Mouse (Mus musculus) kidney, postnatal 4 days (tissue): ENCODE data around the gene Gm14443.
"Not testable (repeated sequence)": the region's sequence is repeated elsewhere in the genome, so short reads cannot be mapped to it uniquely, and the experiment has no call there.

Experiments used
- DNase-seq, 2 experiments: peaks; one replicate each; pipeline ENCODE4 v3.0.0; 2021; ENCODE audit warnings: mixed read lengths in 2 of 2

Gm14443 gene

GRCm38 (mm10) chr2:175175401-175176180 is at the start of gene Gm14443:
Gene Gm14443, minus strand, starts transcription at chr2:175175871.
- not testable (repeated sequence) for DNase-seq

- DNase-seq, result not testable (repeated sequence)
Observed at GRCm38 (mm10) chr2:175206732-175207131, 31.1 kb upstream of the Gm14443 start, which contains the start of gene Gm14391. Gene Gm14391, minus strand, starts transcription at chr2:175206917.

- DNase-seq, result not testable (repeated sequence)
Observed at GRCm38 (mm10) chr2:175179008-175179407, 3.3 kb upstream of the Gm14443 start.

- no peak for DNase-seq
Observed at GRCm38 (mm10) chr2:175176312-175176711, 641 bp upstream of the Gm14443 start.

- not testable (repeated sequence) for DNase-seq
Observed at GRCm38 (mm10) chr2:175174058-175174457, 1.6 kb downstream of the Gm14443 start.

GRCm38 (mm10) chr2:175172906-175173595 is 2.6 kb downstream of the Gm14443 start:
- not testable (repeated sequence) for DNase-seq

GRCm38 (mm10) chr2:175172123-175172522 is 3.5 kb downstream of the Gm14443 start:
- DNase-seq, result no peak

GRCm38 (mm10) chr2:175166870-175167269 is 8.8 kb downstream of the Gm14443 start:
- not testable (repeated sequence) for DNase-seq

GRCm38 (mm10) chr2:175165110-175165509 is 10.6 kb downstream of the Gm14443 start:
- DNase-seq, result not testable (repeated sequence)

GRCm38 (mm10) chr2:175161438-175161837 is 14.2 kb downstream of the Gm14443 start:
- DNase-seq, result peak in 1 of 2 experiments; percentile 10

GRCm38 (mm10) chr2:175158642-175159041 is 17.0 kb downstream of the Gm14443 start:
- no peak for DNase-seq

GRCm38 (mm10) chr2:175156696-175157095 is 19.0 kb downstream of the Gm14443 start:
- no peak for DNase-seq

GRCm38 (mm10) chr2:175141993-175142295 is 33.7 kb downstream of the Gm14443 start, which contains the start of gene Gm14399:
Gene Gm14399, minus strand, starts transcription at chr2:175142012.
- DNase-seq, result not testable (repeated sequence)

GRCm38 (mm10) chr2:175141118-175141992 is 34.3 kb downstream of the Gm14443 start:
- peak; percentile 25 to 42 for DNase-seq

GRCm38 (mm10) chr2:175140624-175141023 is 35.0 kb downstream of the Gm14443 start:
- DNase-seq, result not testable (repeated sequence)
